Mouse (Mus musculus) limb, embryonic 12.5 days (tissue): ENCODE results near the gene Unc79. TPM values are rescaled to one million over a fixed set of nuclear protein-coding genes. Genes with fewer than 3 reads are reported as not detected.

Source experiments
- ATAC-seq: fragments of 200-750 bp; cut with Nextera tagmentation; 2 replicates; pipeline ENCODE4 v1.8.0; 2017; ENCODE audit warnings: low read depth, moderate TSS enrichment; ENCODE audit not compliant: insufficient number of reproducible peaks, insufficient read depth, low FRiP score, low TSS enrichment
- H3K27ac ChIP-seq: fragments of 300-500 bp; sonication (generic); 2 replicates; pipeline ENCODE4 v1.5.1; 2016; ENCODE audit warnings: mild to moderate bottlenecking, moderate library complexity
- H3K27me3 ChIP-seq: fragments of 300-500 bp; sonication (generic); 2 replicates; pipeline ENCODE4 v1.6.1; 2016; ENCODE audit warnings: mild to moderate bottlenecking, moderate library complexity
- H3K36me3 ChIP-seq: fragments of 300-500 bp; sonication (generic); 2 replicates; pipeline ENCODE4 v1.6.1; 2016; ENCODE audit warnings: mild to moderate bottlenecking, moderate library complexity
- H3K4me1 ChIP-seq: fragments of 300-500 bp; sonication (generic); replicated peaks from 2 replicates; pipeline ENCODE4 v1.6.1; 2016
- H3K4me2 ChIP-seq: fragments of 300-500 bp; sonication (generic); 2 replicates; pipeline ENCODE4 v1.6.1; 2016; ENCODE audit warnings: mild to moderate bottlenecking, moderate library complexity
- H3K4me3 ChIP-seq: fragments of 300-500 bp; sonication (generic); replicated peaks from 2 replicates; pipeline ENCODE4 v1.5.1; 2016; ENCODE audit warnings: mild to moderate bottlenecking
- H3K9ac ChIP-seq: fragments of 300-500 bp; sonication (generic); replicated peaks from 2 replicates; pipeline ENCODE4 v1.6.1; 2016; ENCODE audit warnings: mild to moderate bottlenecking, moderate library complexity
- H3K9me3 ChIP-seq: fragments of 300-500 bp; sonication (generic); 2 replicates; pipeline ENCODE4 v1.6.1; 2016; ENCODE audit warnings: mild to moderate bottlenecking, moderate library complexity
- WGBS: fragments of 180-500 bp; shearing (Covaris S2); methylation state at CpG from one replicate; pipeline ENCODE4 v1.1.7; 2016; 5-methylcytosine and 5-hydroxymethylcytosine counted together
- polyA plus RNA-seq: library from polyadenylated mRNA; unstranded; fragments of >200 nt; fragmentation: Nextera tagmentation; extraction: Ambion mirVana; gene quantifications from 2 replicates; pipeline ENCODE4 v1.2.1, GENCODE M21; 2016

Gene Unc79
- polyA plus RNA-seq, 1 experiment from 2014 or later, result 0.26 TPM

DNA sequence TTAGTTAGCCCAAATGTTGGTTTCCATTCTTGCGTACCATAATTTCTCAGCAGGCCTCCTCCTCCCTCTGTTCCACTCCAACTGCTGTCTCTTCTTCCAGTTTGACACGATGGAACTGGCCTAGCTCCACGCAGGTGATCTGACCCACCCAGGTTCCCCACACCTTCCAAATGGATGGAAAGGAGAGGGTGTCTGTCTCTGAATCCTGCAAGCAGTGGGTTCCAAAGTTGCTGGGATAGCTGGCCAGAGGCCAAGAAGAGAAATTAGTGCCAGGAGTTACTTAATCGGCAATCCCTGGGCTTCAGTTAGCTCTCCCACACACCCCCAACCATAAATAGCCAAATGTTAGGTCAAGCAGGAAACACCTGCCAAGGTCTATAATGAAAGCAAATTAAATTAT lies 212.1 kb downstream of the Unc79 start:
- Histone ChIP-seq H3K4me2 (no peak overlapping the region), H3K9ac (no peak overlapping the region), H3K27ac (no peak overlapping the region), H3K36me3 (no peaks in the 10 kb centered on the region), H3K9me3 (no peaks in the 10 kb centered on the region), H3K4me3 (no peak overlapping the region), H3K4me1 (peaks cover 8% of the 10 kb centered on the region; the same call in 1 of the 2 replicates), H3K27me3 (peaks cover 9% of the 10 kb centered on the region; the same call in 1 of the 2 replicates)
- WGBS, result 75% methylated on average over 4 of the region's 4 CpGs
- ATAC-seq, result no peak

DNA sequence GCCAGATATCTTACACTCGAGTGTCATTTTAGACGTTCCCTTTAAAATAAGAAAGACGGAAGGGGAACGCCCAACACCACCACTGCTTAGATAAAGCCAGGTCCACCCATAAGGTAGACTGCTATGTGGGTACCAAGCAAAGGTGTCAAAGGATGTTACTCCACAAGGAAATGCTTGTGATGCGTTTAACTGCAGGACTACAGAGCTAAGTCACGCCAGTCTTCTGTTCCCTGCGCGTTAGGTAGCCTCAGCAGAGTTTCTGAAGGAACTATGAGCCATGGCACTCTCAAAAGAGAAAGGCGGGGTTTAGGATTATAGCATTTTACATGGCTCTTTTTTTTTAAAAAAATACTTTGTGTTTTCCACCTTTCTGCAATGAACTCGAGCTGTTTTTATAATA lies 214.9 kb downstream of the Unc79 start:
- Histone ChIP-seq H3K27ac (no peak overlapping the region), H3K4me2 (no peak overlapping the region), H3K9ac (no peak overlapping the region), H3K36me3 (no peaks in the 10 kb centered on the region), H3K27me3 (peaks cover 4% of the 10 kb centered on the region; the same call in 1 of the 2 replicates), H3K4me1 (peaks cover 8% of the 10 kb centered on the region; the same call in 1 of the 2 replicates), H3K9me3 (no peaks in the 10 kb centered on the region), H3K4me3 (no peak overlapping the region)
- ATAC-seq, result no peak
- WGBS, result 83% methylated on average over 10 of the region's 10 CpGs

DNA sequence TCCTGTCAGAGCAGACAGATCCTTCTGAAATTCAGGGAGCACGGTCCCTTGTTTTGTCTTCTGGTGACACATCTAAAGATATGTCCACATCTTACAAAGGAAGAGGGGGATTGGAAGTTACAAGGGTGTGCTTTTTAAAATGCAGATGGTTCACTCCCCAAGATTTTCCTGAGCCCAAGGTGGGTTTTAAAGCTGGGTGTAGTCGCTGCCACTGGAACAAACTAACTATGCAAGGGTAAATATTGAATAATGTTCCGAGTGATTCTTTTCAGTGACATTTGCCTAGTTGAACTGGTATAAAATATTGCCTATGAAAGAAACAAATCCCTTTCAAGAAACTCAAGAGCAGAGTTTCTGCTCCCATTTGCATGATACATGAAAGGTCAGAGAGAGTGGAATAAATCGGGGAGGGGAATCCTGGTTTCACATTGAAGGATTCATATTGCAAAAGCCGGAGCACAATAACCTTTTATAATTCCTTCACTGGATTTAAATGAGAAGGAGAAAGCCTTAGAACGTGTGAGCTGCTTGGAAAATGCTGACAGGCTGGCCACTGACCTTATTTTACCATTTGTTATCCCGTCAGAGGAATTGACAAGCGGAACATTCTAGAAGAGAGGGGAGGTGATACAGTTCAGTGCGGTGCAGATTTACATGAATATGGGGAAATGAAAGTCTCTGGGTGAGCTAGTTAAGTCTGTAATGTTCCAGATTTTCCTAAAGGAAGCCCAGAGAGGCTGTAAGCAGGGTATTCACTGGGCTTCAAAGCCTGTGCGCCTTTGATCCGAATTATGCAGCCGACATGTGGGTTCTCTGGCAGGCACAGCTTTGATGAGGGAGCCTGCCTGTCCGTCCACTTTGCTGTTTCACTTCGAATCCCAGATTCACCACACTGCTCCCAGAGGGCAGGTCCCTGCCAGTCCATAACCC lies 215.7 kb downstream of the Unc79 start:
- Histone ChIP-seq H3K36me3 (no peaks in the 10 kb centered on the region), H3K27ac (no peak overlapping the region), H3K4me2 (no peak overlapping the region), H3K27me3 (0 out of 2 replicates have a peak, but pooled peaks cover 3% of the 10 kb centered on the region), H3K9me3 (no peaks in the 10 kb centered on the region), H3K9ac (no peak overlapping the region), H3K4me3 (no peak overlapping the region), H3K4me1 (peaks cover 8% of the 10 kb centered on the region; the same call in 1 of the 2 replicates)
- WGBS, result 51% methylated on average over 14 of the region's 14 CpGs
- no peak for ATAC-seq

DNA sequence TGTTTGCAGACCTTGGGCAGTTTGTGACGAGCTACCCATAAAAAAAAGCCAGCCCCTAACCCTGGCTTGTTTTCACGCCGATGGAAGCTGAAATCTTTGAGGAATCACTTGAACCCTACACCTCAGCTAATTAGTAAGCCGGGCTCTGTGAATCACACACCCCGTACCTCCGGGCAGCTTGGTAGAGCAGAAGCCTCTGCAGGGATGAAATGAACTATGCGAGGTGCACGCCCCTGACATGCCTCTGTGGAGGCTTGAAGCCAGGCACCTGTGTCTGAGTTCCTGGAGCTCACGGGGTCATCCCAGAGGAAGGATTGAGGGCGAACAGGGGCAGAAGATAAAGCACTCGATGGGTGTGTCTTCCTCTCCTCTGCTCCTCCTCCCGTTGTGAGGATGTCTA lies 220.2 kb downstream of the Unc79 start:
- Histone ChIP-seq H3K4me2 (no peak overlapping the region), H3K9me3 (no peaks in the 10 kb centered on the region), H3K36me3 (no peaks in the 10 kb centered on the region), H3K27me3 (0 out of 2 replicates have a peak, but pooled peaks cover 3% of the 10 kb centered on the region), H3K9ac (no peak overlapping the region), H3K4me3 (no peak overlapping the region), H3K27ac (no peak overlapping the region), H3K4me1 (peaks cover 8% of the 10 kb centered on the region; the same call in 1 of the 2 replicates)
- 61% methylated on average over 12 of the region's 12 CpGs for WGBS
- no peak for ATAC-seq

DNA sequence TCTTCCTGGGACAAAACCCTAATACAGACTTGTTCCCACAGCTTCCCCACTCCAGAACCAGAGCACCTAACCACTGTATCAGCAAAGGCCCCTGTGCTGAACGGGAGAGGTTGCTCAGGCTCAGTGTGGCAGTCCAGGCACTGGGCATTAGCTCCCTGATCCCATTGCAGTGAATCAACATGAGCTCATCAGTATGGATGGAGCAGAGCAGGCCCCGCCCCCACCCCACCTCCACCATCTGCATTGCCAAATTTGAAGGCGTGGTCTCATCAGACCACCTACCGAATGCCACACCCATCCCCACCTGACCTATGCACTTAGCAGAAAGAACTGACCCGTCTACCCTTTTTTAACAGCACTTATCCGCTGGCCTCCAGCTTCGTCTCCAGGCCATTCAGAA lies 234.4 kb downstream of the Unc79 start:
- no peak overlapping the region for H3K4me2 ChIP-seq
- 18% methylated on average over 7 of the region's 7 CpGs for WGBS
- H3K27ac ChIP-seq, result no peak overlapping the region
- no peaks in the 10 kb centered on the region for H3K4me1 ChIP-seq
- no peak for ATAC-seq
- no peak overlapping the region for H3K9ac ChIP-seq
- H3K36me3 ChIP-seq, result no peaks in the 10 kb centered on the region
- no peaks in the 10 kb centered on the region for H3K27me3 ChIP-seq
- no peak overlapping the region for H3K4me3 ChIP-seq
- H3K9me3 ChIP-seq, result no peaks in the 10 kb centered on the region

DNA sequence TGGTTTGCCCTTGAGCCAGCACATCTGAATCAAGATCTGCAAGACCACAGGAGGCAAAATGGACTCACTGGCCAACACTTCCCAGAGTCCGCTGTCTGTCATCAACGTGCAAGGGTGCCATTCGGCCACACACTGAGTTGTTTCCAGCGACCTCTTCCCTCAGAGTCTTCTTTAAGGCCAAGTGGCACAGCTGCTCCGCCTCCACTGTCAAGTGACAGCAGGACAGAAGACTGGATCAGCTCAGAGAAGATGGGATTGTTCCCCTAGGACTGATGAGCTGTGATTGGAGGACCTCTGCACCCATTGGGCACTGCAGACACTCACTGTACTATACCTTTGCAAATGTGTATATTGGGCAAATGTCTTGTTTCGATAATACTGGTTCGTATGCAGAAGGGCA lies 238.4 kb downstream of the Unc79 start:
- no peaks in the 10 kb centered on the region for H3K27me3 ChIP-seq
- no peaks in the 10 kb centered on the region for H3K9me3 ChIP-seq
- H3K4me1 ChIP-seq, result no peaks in the 10 kb centered on the region
- H3K9ac ChIP-seq, result no peak overlapping the region
- H3K36me3 ChIP-seq, result no peaks in the 10 kb centered on the region
- WGBS, result 82% methylated on average over 7 of the region's 7 CpGs
- H3K4me2 ChIP-seq, result no peak overlapping the region
- H3K27ac ChIP-seq, result no peak overlapping the region
- H3K4me3 ChIP-seq, result no peak overlapping the region
- no peak for ATAC-seq

DNA sequence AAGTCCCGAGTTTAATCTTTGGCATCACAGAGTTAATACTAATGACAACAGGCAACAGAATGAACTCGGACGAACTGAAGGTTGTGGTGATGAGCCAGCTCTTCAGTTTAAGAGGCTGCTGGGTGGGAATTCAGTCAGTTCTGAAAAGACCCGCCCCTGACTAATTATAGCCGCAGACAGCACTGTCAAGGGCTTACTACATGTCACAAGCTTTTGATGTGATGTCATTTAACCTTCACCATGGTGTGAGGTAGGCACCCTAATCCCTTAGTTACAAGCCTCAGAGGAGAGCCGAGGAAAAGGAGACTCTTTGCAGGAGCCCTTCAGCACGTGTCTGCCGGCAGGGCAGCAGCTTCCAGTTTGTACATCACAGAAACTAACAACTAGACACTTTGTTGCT lies 239.6 kb downstream of the Unc79 start:
- no peak overlapping the region for H3K27ac ChIP-seq
- H3K4me1 ChIP-seq, result no peaks in the 10 kb centered on the region
- H3K4me2 ChIP-seq, result no peak overlapping the region
- no peak overlapping the region for H3K4me3 ChIP-seq
- H3K9me3 ChIP-seq, result no peaks in the 10 kb centered on the region
- no peak overlapping the region for H3K9ac ChIP-seq
- H3K27me3 ChIP-seq, result peaks cover 7% of the 10 kb centered on the region; the same call in 1 of the 2 replicates
- 55% methylated on average over 8 of the region's 8 CpGs for WGBS
- ATAC-seq, result no peak
- no peaks in the 10 kb centered on the region for H3K36me3 ChIP-seq

DNA sequence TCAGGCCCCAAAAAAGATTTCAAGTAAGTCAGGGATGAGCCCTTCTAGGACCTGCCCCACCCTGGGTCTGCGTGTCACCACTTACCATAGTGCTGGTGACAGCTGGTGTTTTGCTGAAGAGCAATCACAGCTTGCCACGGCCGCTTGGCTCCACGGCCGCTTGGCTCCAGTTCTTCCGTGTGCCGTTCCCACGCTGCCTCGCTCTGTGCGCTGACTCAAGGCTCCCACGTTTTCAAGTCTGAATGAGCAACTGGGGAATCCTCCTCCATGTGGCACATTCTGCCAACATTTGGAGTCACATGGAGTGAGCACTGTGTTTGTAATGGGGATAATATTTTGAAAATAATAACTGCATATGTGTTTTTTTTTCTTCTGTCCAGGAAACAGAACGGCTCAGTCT lies 241.1 kb downstream of the Unc79 start:
- no peak overlapping the region for H3K27ac ChIP-seq
- no peak for ATAC-seq
- WGBS, result 83% methylated on average over 12 of the region's 12 CpGs
- H3K9ac ChIP-seq, result no peak overlapping the region
- no peaks in the 10 kb centered on the region for H3K4me1 ChIP-seq
- H3K4me3 ChIP-seq, result no peak overlapping the region
- H3K36me3 ChIP-seq, result no peaks in the 10 kb centered on the region
- H3K27me3 ChIP-seq, result peaks cover 7% of the 10 kb centered on the region; the same call in 1 of the 2 replicates
- H3K9me3 ChIP-seq, result no peaks in the 10 kb centered on the region
- no peak overlapping the region for H3K4me2 ChIP-seq

DNA sequence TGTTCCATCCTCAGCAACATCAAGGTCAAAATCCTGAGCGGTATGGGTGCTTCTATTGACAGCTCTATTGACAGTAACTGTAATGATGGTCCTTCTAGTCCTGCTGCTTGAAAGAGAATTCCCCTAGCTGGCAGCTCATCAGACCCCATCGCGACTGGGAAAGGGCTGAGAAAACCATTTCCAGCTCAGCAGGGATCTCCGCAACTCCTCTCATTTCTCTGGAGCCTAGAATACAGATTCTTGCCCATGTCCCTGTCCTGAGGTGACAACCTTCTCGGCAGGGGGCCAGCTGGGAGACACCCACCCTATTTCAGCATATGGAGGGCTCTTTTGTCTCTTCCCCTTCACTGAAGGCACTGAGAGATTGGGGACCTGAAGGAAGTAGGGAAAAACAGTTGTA lies 244.3 kb downstream of the Unc79 start:
- H3K27ac ChIP-seq, result no peak overlapping the region
- H3K27me3 ChIP-seq, result peaks cover 7% of the 10 kb centered on the region; the same call in 1 of the 2 replicates
- H3K36me3 ChIP-seq, result no peaks in the 10 kb centered on the region
- no peak for ATAC-seq
- no peaks in the 10 kb centered on the region for H3K9me3 ChIP-seq
- no peak overlapping the region for H3K4me3 ChIP-seq
- no peak overlapping the region for H3K4me2 ChIP-seq
- 49% methylated on average over 5 of the region's 5 CpGs for WGBS
- H3K4me1 ChIP-seq, result no peaks in the 10 kb centered on the region
- no peak overlapping the region for H3K9ac ChIP-seq

DNA sequence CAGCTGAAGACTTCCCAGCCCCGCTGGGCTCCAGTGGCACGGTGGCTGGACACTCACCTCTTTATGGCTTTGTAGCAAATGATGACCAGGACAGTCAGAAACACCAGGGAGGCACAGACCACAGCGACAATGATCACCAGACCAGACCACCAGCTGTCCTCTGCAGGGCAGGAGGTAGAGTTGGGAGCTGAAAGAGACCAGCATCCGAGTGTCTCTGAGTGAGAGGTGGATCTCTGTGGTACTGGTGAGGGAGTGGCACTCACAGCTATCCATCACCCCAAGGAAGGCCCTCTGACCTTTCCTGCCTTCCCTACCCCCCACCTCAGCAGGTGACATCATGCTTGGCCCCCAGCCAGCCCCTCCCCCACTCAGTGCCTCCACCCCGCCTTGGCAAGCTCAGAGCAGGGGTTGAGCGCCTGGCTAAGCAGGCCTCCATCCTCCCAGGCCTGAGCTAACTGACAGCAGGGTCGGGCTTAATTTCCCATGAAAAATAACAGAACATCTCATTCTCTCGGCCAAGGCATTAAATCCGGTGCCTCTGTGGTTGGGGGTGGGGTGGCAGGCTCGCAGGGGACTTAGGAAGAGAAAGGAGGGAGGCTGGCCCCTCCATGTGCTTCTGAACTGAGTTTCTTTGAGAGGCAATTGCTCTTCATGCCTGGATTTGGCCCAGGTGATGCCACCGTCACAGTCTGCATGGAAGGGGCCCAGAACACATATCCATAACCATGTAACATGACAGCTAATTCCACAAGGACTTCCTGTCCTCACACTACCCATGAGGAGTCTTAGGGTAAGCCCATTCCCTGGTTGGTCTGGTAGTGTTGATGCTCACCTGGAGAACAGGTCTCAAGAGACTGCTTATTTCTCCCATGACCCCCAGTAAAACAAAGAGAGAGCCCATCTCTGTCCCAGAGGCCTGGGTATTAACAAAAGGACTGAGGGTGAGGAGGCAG lies 254.2 kb downstream of the Unc79 start:
- Histone ChIP-seq H3K4me1 (peaks cover 13% of the 10 kb centered on the region), H3K27ac (no peak overlapping the region), H3K4me2 (no peak overlapping the region), H3K36me3 (no peaks in the 10 kb centered on the region), H3K9me3 (no peaks in the 10 kb centered on the region), H3K4me3 (no peak overlapping the region), H3K27me3 (no peaks in the 10 kb centered on the region), H3K9ac (no peak overlapping the region)
- 21% methylated on average over 11 of the region's 11 CpGs for WGBS
- ATAC-seq, result peak; percentile 37; the same call in 1 of the 2 replicates

DNA sequence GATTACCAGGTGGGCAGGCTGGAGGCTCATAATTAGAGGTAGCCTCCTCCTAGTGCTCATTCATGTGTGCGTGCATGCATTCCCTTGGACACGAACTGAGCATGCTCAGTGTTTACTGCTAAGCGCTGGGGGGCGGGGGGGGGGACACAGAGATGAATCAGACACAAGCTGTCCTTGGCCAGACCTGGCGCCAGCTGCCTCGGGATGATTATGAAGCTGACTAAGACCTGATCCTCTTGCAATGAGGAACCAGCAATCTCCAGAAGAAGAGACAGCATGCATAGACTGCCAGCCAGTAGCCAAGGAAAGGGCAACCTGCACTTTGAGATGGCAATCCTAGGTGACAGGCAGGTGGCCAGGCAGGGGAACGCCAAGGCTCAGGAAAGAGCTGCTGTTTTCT lies 256.9 kb downstream of the Unc79 start:
- no peaks in the 10 kb centered on the region for H3K27me3 ChIP-seq
- H3K36me3 ChIP-seq, result no peaks in the 10 kb centered on the region
- peaks cover 13% of the 10 kb centered on the region for H3K4me1 ChIP-seq
- no peaks in the 10 kb centered on the region for H3K9me3 ChIP-seq
- no peak overlapping the region for H3K4me2 ChIP-seq
- no peak overlapping the region for H3K4me3 ChIP-seq
- WGBS, result 73% methylated on average over 7 of the region's 7 CpGs
- no peak for ATAC-seq
- no peak overlapping the region for H3K27ac ChIP-seq
- no peak overlapping the region for H3K9ac ChIP-seq
